ENCODE assay signal across 13 mouse cellular contexts in the genomic region with DNA sequence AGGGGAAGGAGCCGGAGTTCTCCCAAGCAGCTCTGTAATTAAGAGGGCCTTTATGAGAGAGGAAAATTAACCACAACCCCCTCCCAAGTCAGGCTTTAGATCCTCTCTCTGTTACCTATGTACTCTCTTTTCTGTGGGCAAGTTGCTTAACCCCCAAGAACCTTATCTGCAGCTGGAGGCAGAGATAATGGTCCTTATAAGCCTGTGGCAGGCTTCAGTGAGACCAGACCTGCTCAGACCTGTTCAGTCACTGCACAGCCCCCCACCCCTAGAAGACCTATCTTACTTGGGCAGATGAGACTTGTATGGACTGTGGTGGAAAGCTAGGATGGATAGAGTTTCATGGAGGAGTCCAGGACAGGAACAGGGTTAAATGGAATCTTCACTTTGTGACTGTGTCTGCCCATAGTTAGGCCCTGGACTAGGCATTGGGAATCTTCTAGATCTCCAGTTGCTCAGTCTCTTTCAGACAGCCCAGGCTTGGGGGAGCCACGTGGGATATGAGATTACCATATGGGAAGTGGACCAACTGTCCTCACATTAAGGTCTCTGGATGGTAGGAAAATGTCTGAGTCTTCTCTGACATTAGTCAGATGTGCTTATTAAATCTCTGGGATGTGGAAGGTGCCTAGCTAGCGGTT. TPM values are rescaled to one million over a fixed set of nuclear protein-coding genes. Genes with fewer than 3 reads are reported as not detected.
DNase-seq lines count a peak whose midpoint lies in the region; ATAC-seq and TF ChIP-seq lines count a peak whose summit lies in the region.
"Had no signal": no experiment of that assay in that cellular context is flagged by ENCODE, and none has a peak within 500 bp of the region (broad histone marks: within the 10 kb centered on the region; RNA-seq: fewer than 3 reads in every experiment).

No protein-coding gene starts in this region.

- H3K9me3 ChIP-seq in forebrain, embryonic 10.5 days, result no peaks in the 10 kb centered on the region
- no peaks in the 10 kb centered on the region for H3K9me3 ChIP-seq in forebrain, embryonic 15.5 days
- no peaks in the 10 kb centered on the region for H3K9me3 ChIP-seq in lung, embryonic 14.5 days (ENCODE audit: low read depth, low read length)
- H3K9me3 ChIP-seq in forebrain, embryonic 12.5 days, result no peaks in the 10 kb centered on the region
- H3K9me3 ChIP-seq: embryonic facial prominence, embryonic 12.5 days; limb, embryonic 15.5 days; midbrain, embryonic 12.5 days; neural tube, embryonic 15.5 days had no signal

- H3K4me3 ChIP-seq in forebrain, embryonic 10.5 days, result no peak overlapping the region
- no peak overlapping the region for H3K4me3 ChIP-seq in forebrain, embryonic 15.5 days
- no peak overlapping the region for H3K4me3 ChIP-seq in lung, embryonic 14.5 days (ENCODE audit: low read depth, low read length)
- no peak overlapping the region for H3K4me3 ChIP-seq in lung, adult 2 months (replicated peaks; ENCODE audit: extremely low read depth, low read depth, low read length)
- H3K4me3 ChIP-seq in forebrain, embryonic 12.5 days (replicated peaks), result no peak overlapping the region
- H3K4me3 ChIP-seq: embryonic facial prominence, embryonic 12.5 days; limb, embryonic 15.5 days; midbrain, embryonic 12.5 days; neural tube, embryonic 15.5 days had no signal

- H3K27ac ChIP-seq in forebrain, embryonic 10.5 days, result peak overlapping the region; percentile 13
- H3K27ac ChIP-seq in forebrain, embryonic 15.5 days (replicated peaks), result no peak overlapping the region
- H3K27ac ChIP-seq in lung, embryonic 14.5 days (ENCODE audit: low read depth), result peak overlapping the region; percentile 86
- no peak overlapping the region for H3K27ac ChIP-seq in forebrain, embryonic 12.5 days
- H3K27ac ChIP-seq: embryonic facial prominence, embryonic 12.5 days; limb, embryonic 15.5 days; neural tube, embryonic 15.5 days had no signal

- WGBS in forebrain, embryonic 10.5 days, result 77% methylated on average over 3 of the region's 3 CpGs
- WGBS in forebrain, embryonic 15.5 days, result 60% methylated on average over 3 of the region's 3 CpGs
- WGBS in lung, embryonic 14.5 days, result 59% methylated on average over 3 of the region's 3 CpGs
- WGBS in lung, adult 2 months, result 68% methylated on average over 3 of the region's 3 CpGs
- 78% methylated on average over 3 of the region's 3 CpGs for WGBS in forebrain, embryonic 12.5 days

- no peak for DNase-seq in forebrain, embryonic 10.5 days (ENCODE audit: extremely low spot score, low spot score)
- no peak for DNase-seq in lung, embryonic 14.5 days
- DNase-seq in lung, adult 2 months, result no peak
- DNase-seq in thymus, postnatal 25 days, result no peak

- H3K4me1 ChIP-seq in forebrain, embryonic 10.5 days, result peaks cover 48% of the 10 kb centered on the region
- H3K4me1 ChIP-seq in forebrain, embryonic 15.5 days, result peaks cover 43% of the 10 kb centered on the region
- H3K4me1 ChIP-seq in lung, embryonic 14.5 days (ENCODE audit: insufficient read depth), result peaks cover 21% of the 10 kb centered on the region
- no peaks in the 10 kb centered on the region for H3K4me1 ChIP-seq in lung, adult 2 months (ENCODE audit: control insufficient read depth, insufficient read depth, low read length)
- peaks cover 40% of the 10 kb centered on the region for H3K4me1 ChIP-seq in forebrain, embryonic 12.5 days

- no peak for TF ChIP-seq CTCF in lung, embryonic 14.5 days (IDR thresholded peaks at IDR 0.05; ENCODE audit: low read depth)
- no peak for TF ChIP-seq CTCF in lung, adult 2 months (IDR thresholded peaks at IDR 0.05; ENCODE audit: insufficient read depth, low read length)

- H3K27me3 ChIP-seq in forebrain, embryonic 10.5 days (ENCODE audit: poor library complexity, severe bottlenecking), result no peaks in the 10 kb centered on the region
- H3K27me3 ChIP-seq in forebrain, embryonic 15.5 days, result no peaks in the 10 kb centered on the region
- no peaks in the 10 kb centered on the region for H3K27me3 ChIP-seq in lung, embryonic 14.5 days (ENCODE audit: insufficient read depth, low read length)
- no peaks in the 10 kb centered on the region for H3K27me3 ChIP-seq in forebrain, embryonic 12.5 days
- H3K27me3 ChIP-seq: embryonic facial prominence, embryonic 12.5 days; limb, embryonic 15.5 days; midbrain, embryonic 12.5 days; neural tube, embryonic 15.5 days had no signal

- H3K36me3 ChIP-seq in forebrain, embryonic 10.5 days (replicated peaks), result peaks cover 22% of the 10 kb centered on the region
- peaks cover 5% of the 10 kb centered on the region; the same call in 1 of the 2 replicates for H3K36me3 ChIP-seq in forebrain, embryonic 15.5 days
- peaks cover 5% of the 10 kb centered on the region for H3K36me3 ChIP-seq in lung, embryonic 14.5 days (ENCODE audit: insufficient read depth)
- H3K36me3 ChIP-seq in forebrain, embryonic 12.5 days (replicated peaks), result peaks cover 20% of the 10 kb centered on the region

- H3K9ac ChIP-seq in forebrain, embryonic 15.5 days (replicated peaks), result no peak overlapping the region
- no peak overlapping the region for H3K9ac ChIP-seq in lung, embryonic 14.5 days
- no peak overlapping the region for H3K9ac ChIP-seq in forebrain, embryonic 12.5 days
- H3K9ac ChIP-seq: embryonic facial prominence, embryonic 12.5 days; forebrain, postnatal 0 days; limb, embryonic 15.5 days; midbrain, embryonic 12.5 days; neural tube, embryonic 15.5 days had no signal

- H3K4me2 ChIP-seq in forebrain, embryonic 15.5 days (replicated peaks), result no peak overlapping the region
- peak overlapping the region; percentile 25; the same call in 1 of the 2 replicates for H3K4me2 ChIP-seq in lung, embryonic 14.5 days
- H3K4me2 ChIP-seq in forebrain, embryonic 12.5 days, result no peak overlapping the region
- H3K4me2 ChIP-seq: embryonic facial prominence, embryonic 12.5 days; limb, embryonic 15.5 days; midbrain, embryonic 12.5 days; neural tube, embryonic 15.5 days had no signal

- no peak for TF ChIP-seq POLR2A in lung, adult 2 months (IDR thresholded peaks at IDR 0.05; ENCODE audit: borderline replicate concordance, extremely low read depth, low read depth, low read length)

- no peak for ATAC-seq in forebrain, embryonic 15.5 days (replicated peaks)
- ATAC-seq in lung, embryonic 14.5 days (ENCODE audit: insufficient read depth), result peak; percentile 35; the same call in 1 of the 2 replicates
- peak; percentile 31; the same call in 1 of the 2 replicates for ATAC-seq in erythroid progenitor cell, adult 5-6 weeks (replicated peaks; ENCODE audit: low FRiP score, poor library complexity, severe bottlenecking)
- 0 out of 2 replicates have a peak, but pooled peaks have one; percentile 43 for ATAC-seq in megakaryocyte, adult 5-6 weeks (ENCODE audit: poor library complexity, severe bottlenecking)
- no peak for ATAC-seq in forebrain, embryonic 12.5 days (ENCODE audit: low FRiP score)
- ATAC-seq: forebrain, postnatal 0 days had no signal

RNA-seq across cellular contexts. Expression of gene Hic2, which starts 18.8 kb away (rescaled TPM):
- polyA plus RNA-seq in forebrain, embryonic 10.5 days (2016; fragmentation: Nextera tagmentation; extraction: Ambion mirVana), result 14.7 and 16.5 TPM in 2 replicates
- 8.6 and 8.8 TPM in 2 replicates for polyA plus RNA-seq in forebrain, embryonic 15.5 days (2015; fragmentation: Nextera tagmentation; extraction: Ambion mirVana)
- 3.4 and 4.3 TPM in 2 replicates for polyA plus RNA-seq in lung, embryonic 14.5 days (2014; fragmentation: Nextera tagmentation; extraction: Ambion mirVana)
- polyA plus RNA-seq in lung, adult 2 months (2012; rRNA removed), result 2.0 and 2.2 TPM in 2 replicates
- under 0.01 TPM in 1 of 2 replicates, not detected in the other for total RNA-seq in erythroid progenitor cell, adult 5-6 weeks (2015; ENCODE audit: low replicate concordance)
- 0.13 and 0.23 TPM in 2 replicates for total RNA-seq in erythroid progenitor cell, adult 5-6 weeks (2017; ENCODE audit: low replicate concordance)
- 0.91 and 1.5 TPM in 2 replicates for total RNA-seq in megakaryocyte, adult 5-6 weeks (2015)
- 0.77 and 0.89 TPM in 2 replicates for total RNA-seq in megakaryocyte, adult 5-6 weeks (2017)
- 12.7 and 13.4 TPM in 2 replicates for polyA plus RNA-seq in forebrain, embryonic 12.5 days (2016; fragmentation: Nextera tagmentation; extraction: Ambion mirVana)

RNA-seq across cellular contexts. Expression of gene Tmem191c, which starts 23.7 kb away (rescaled TPM):
- polyA plus RNA-seq in forebrain, embryonic 10.5 days (2016; fragmentation: Nextera tagmentation; extraction: Ambion mirVana), result 7.8 and 8.8 TPM in 2 replicates
- polyA plus RNA-seq in forebrain, embryonic 15.5 days (2015; fragmentation: Nextera tagmentation; extraction: Ambion mirVana), result 23.6 and 24.0 TPM in 2 replicates
- 6.7 and 7.5 TPM in 2 replicates for polyA plus RNA-seq in lung, embryonic 14.5 days (2014; fragmentation: Nextera tagmentation; extraction: Ambion mirVana)
- 7.0 and 8.6 TPM in 2 replicates for polyA plus RNA-seq in lung, adult 2 months (2012; rRNA removed)
- 4.6 TPM in 1 of 2 replicates, not detected in the other for total RNA-seq in erythroid progenitor cell, adult 5-6 weeks (2015; ENCODE audit: low replicate concordance)
- not detected in 2 replicates for total RNA-seq in erythroid progenitor cell, adult 5-6 weeks (2017; ENCODE audit: low replicate concordance)
- total RNA-seq in megakaryocyte, adult 5-6 weeks (2015), result 1.0 and 2.1 TPM in 2 replicates
- 2.9 and 4.1 TPM in 2 replicates for total RNA-seq in megakaryocyte, adult 5-6 weeks (2017)
- 13.9 and 14.3 TPM in 2 replicates for polyA plus RNA-seq in forebrain, embryonic 12.5 days (2016; fragmentation: Nextera tagmentation; extraction: Ambion mirVana)

RNA-seq across cellular contexts. Expression of gene Rimbp3, which starts 43.8 kb away (rescaled TPM):
- 1.2 and 1.6 TPM in 2 replicates for polyA plus RNA-seq in forebrain, embryonic 10.5 days (2016; fragmentation: Nextera tagmentation; extraction: Ambion mirVana)
- polyA plus RNA-seq in forebrain, embryonic 15.5 days (2015; fragmentation: Nextera tagmentation; extraction: Ambion mirVana), result 1.7 TPM in 2 replicates
- polyA plus RNA-seq in lung, embryonic 14.5 days (2014; fragmentation: Nextera tagmentation; extraction: Ambion mirVana), result 0.13 and 0.30 TPM in 2 replicates
- 0.02 and 0.07 TPM in 2 replicates for polyA plus RNA-seq in lung, adult 2 months (2012; rRNA removed)
- not detected in 2 replicates for total RNA-seq in erythroid progenitor cell, adult 5-6 weeks (2015; ENCODE audit: low replicate concordance)
- total RNA-seq in erythroid progenitor cell, adult 5-6 weeks (2017; ENCODE audit: low replicate concordance), result 0.38 TPM in 1 of 2 replicates, not detected in the other
- total RNA-seq in megakaryocyte, adult 5-6 weeks (2015), result not detected in 2 replicates
- 0.04 TPM in 1 of 2 replicates, not detected in the other for total RNA-seq in megakaryocyte, adult 5-6 weeks (2017)
- 1.9 and 2.1 TPM in 2 replicates for polyA plus RNA-seq in forebrain, embryonic 12.5 days (2016; fragmentation: Nextera tagmentation; extraction: Ambion mirVana)

RNA-seq across cellular contexts. Expression of gene Ube2l3, which starts 49.8 kb away (rescaled TPM):
- 436 and 440 TPM in 2 replicates for polyA plus RNA-seq in forebrain, embryonic 10.5 days (2016; fragmentation: Nextera tagmentation; extraction: Ambion mirVana)
- 307 and 318 TPM in 2 replicates for polyA plus RNA-seq in forebrain, embryonic 15.5 days (2015; fragmentation: Nextera tagmentation; extraction: Ambion mirVana)
- 349 and 371 TPM in 2 replicates for polyA plus RNA-seq in lung, embryonic 14.5 days (2014; fragmentation: Nextera tagmentation; extraction: Ambion mirVana)
- polyA plus RNA-seq in lung, adult 2 months (2012; rRNA removed), result 40.4 and 51.2 TPM in 2 replicates
- 110 and 161 TPM in 2 replicates for total RNA-seq in erythroid progenitor cell, adult 5-6 weeks (2015; ENCODE audit: low replicate concordance)
- total RNA-seq in erythroid progenitor cell, adult 5-6 weeks (2017; ENCODE audit: low replicate concordance), result 31.6 and 40.6 TPM in 2 replicates
- 373 and 400 TPM in 2 replicates for total RNA-seq in megakaryocyte, adult 5-6 weeks (2015)
- total RNA-seq in megakaryocyte, adult 5-6 weeks (2017), result 128 and 144 TPM in 2 replicates
- polyA plus RNA-seq in forebrain, embryonic 12.5 days (2016; fragmentation: Nextera tagmentation; extraction: Ambion mirVana), result 388 and 407 TPM in 2 replicates

Comparison
In these comparisons a context has a peak if more than half of its experiments do, and no peak if none do; other contexts are left out.
1. H3K27ac ChIP-seq: peak in forebrain, embryonic 10.5 days (single experiment) and lung, embryonic 14.5 days (single experiment); none in forebrain, embryonic 15.5 days (single experiment) and forebrain, embryonic 12.5 days (single experiment).
2. ATAC-seq: peak in lung, embryonic 14.5 days (single experiment), erythroid progenitor cell, adult 5-6 weeks (single experiment) and megakaryocyte, adult 5-6 weeks (single experiment); none in forebrain, embryonic 15.5 days (single experiment) and forebrain, embryonic 12.5 days (single experiment).